Mouse (Mus musculus) bone marrow, adult 2 months (tissue): ENCODE data around the gene Sstr2.

ENCODE experiments used
- CTCF ChIP-seq: fragments of 200-500 bp; IDR thresholded peaks from 2 replicates; pipeline ENCODE4 v1.5.1; 2011; ENCODE audit warnings: low read length, control low read depth; ENCODE audit not compliant: control insufficient read depth, insufficient read depth
- POLR2A ChIP-seq: fragments of 200-500 bp; IDR thresholded peaks from 2 replicates; pipeline ENCODE4 v1.6.1; 2011; ENCODE audit warnings: low read depth, mild to moderate bottlenecking, control low read depth, low read length, borderline replicate concordance; ENCODE audit not compliant: control insufficient read depth

- no peak for TF ChIP-seq POLR2A
- no peak for TF ChIP-seq CTCF
Observed at GRCm38 (mm10) chr11:113648690-113649352, 29.7 kb downstream of the Sstr2 start, which contains the start of gene Cog1.
